Mouse (Mus musculus) spleen, adult 2 months (tissue): ENCODE measurements around the gene Sdhc.

Experiments
- CTCF ChIP-seq: fragments of 200-500 bp; IDR thresholded peaks from 2 replicates; pipeline ENCODE4 v1.5.1; 2011; ENCODE audit warnings: mild to moderate bottlenecking, inconsistent platforms; ENCODE audit not compliant: insufficient read depth, insufficient read length, insufficient replicate concordance; ENCODE audit errors: extremely low read depth
- POLR2A ChIP-seq: fragments of 200-500 bp; IDR thresholded peaks from 2 replicates; pipeline ENCODE4 v1.6.1; 2011; ENCODE audit warnings: low read depth, low read length, inconsistent platforms

DNA sequence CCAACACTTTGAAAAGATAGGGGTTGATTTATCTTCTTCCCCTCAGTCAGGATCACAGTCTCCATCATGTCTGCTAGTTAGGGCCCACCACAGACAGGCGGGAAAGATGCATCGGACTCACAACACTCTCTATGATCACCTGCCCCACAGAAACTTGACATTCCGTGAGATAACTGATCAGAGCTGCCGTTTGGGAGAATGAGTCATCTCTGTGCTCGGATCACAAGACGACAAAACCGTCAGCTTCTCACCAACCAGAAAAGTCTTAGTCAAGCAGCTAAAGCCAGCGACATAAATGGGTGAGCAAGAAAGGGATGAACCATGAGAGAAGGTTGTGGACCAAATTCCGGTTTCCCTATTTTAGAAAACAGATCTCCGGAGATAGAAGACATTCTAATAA, 41.9 kb upstream of the Sdhc start:
- no peak for TF ChIP-seq CTCF
- no peak for TF ChIP-seq POLR2A
